Comparison of ENCODE assay signal across 8 mouse cellular contexts in genomic region chr5:34210279-34210678, GRCm38 (mm10). TPM values are rescaled to one million over a fixed set of nuclear protein-coding genes. Genes with fewer than 3 reads are reported as not detected.
DNase-seq lines count a peak whose midpoint lies in the region; ATAC-seq and TF ChIP-seq lines count a peak whose summit lies in the region.

No protein-coding gene starts in this region.

- no peaks in the 10 kb centered on the region for H3K36me3 ChIP-seq in intestine, embryonic 14.5 days (ENCODE audit: control insufficient read depth, insufficient read depth, low read length)
- H3K36me3 ChIP-seq in limb, embryonic 10.5 days = no peaks in the 10 kb centered on the region
- no peaks in the 10 kb centered on the region for H3K36me3 ChIP-seq in midbrain, embryonic 13.5 days
- H3K36me3 ChIP-seq in spleen, adult 2 months (ENCODE audit: control insufficient read depth, insufficient read depth, low read length) = no peaks in the 10 kb centered on the region

- no peak overlapping the region for H3K27ac ChIP-seq in gastrocnemius, adult 2 months
- no peak overlapping the region for H3K27ac ChIP-seq in intestine, embryonic 14.5 days (ENCODE audit: low read depth)
- H3K27ac ChIP-seq in limb, embryonic 10.5 days = no peak overlapping the region; the same call in 1 of the 2 replicates
- no peak overlapping the region for H3K27ac ChIP-seq in midbrain, embryonic 13.5 days
- no peak overlapping the region for H3K27ac ChIP-seq in spleen, adult 2 months (ENCODE audit: insufficient read depth, low read length)

- TF ChIP-seq CTCF in gastrocnemius, adult 2 months (IDR thresholded peaks at IDR 0.05) = peak; percentile 96
- TF ChIP-seq CTCF in spleen, adult 2 months (IDR thresholded peaks at IDR 0.05; ENCODE audit: extremely low read depth, insufficient read depth, insufficient read length, insufficient replicate concordance) = peak; percentile 81; the same call in 1 of the 2 replicates

- H3K9ac ChIP-seq in intestine, embryonic 14.5 days (ENCODE audit: low read length) = no peak overlapping the region
- no peak overlapping the region for H3K9ac ChIP-seq in midbrain, embryonic 13.5 days (replicated peaks)

- no peaks in the 10 kb centered on the region for H3K9me3 ChIP-seq in intestine, embryonic 14.5 days (ENCODE audit: control insufficient read depth, low read length)
- no peaks in the 10 kb centered on the region for H3K9me3 ChIP-seq in limb, embryonic 10.5 days (replicated peaks)
- H3K9me3 ChIP-seq in midbrain, embryonic 13.5 days = no peaks in the 10 kb centered on the region

- H3K4me3 ChIP-seq in gastrocnemius, adult 2 months = no peak overlapping the region
- no peak overlapping the region for H3K4me3 ChIP-seq in intestine, embryonic 14.5 days (ENCODE audit: low read depth, low read length)
- H3K4me3 ChIP-seq in limb, embryonic 10.5 days = no peak overlapping the region
- no peak overlapping the region for H3K4me3 ChIP-seq in midbrain, embryonic 13.5 days (replicated peaks)
- H3K4me3 ChIP-seq in spleen, adult 2 months (ENCODE audit: extremely low read depth, insufficient read depth, insufficient read length) = no peak overlapping the region

- no peak overlapping the region for H3K4me2 ChIP-seq in intestine, embryonic 14.5 days (ENCODE audit: low read length)
- no peak overlapping the region for H3K4me2 ChIP-seq in midbrain, embryonic 13.5 days (replicated peaks)

- intact Hi-C loops in gastrocnemius, adult 2 months (cut with DNase I) = loop anchor here (5.0 kb wide), 1 partner anchor 42 kb away; no protein-coding TSS in a partner anchor

- WGBS in intestine, embryonic 14.5 days = 8% methylated on average over 1 of the region's 1 CpGs
- 0% methylated on average over 1 of the region's 1 CpGs for WGBS in limb, embryonic 10.5 days
- WGBS in midbrain, embryonic 13.5 days = 4% methylated on average over 1 of the region's 1 CpGs
- 0% methylated on average over 1 of the region's 1 CpGs for WGBS in spleen, adult 2 months

- ATAC-seq in intestine, embryonic 14.5 days (replicated peaks; ENCODE audit: low FRiP score, low TSS enrichment, low read depth) = peak; percentile 81
- peak; percentile 86 for ATAC-seq in midbrain, embryonic 13.5 days

- no peak for TF ChIP-seq POLR2A in spleen, adult 2 months (IDR thresholded peaks at IDR 0.05; ENCODE audit: low read depth, low read length)

- peak; percentile 80 for DNase-seq in right cerebral cortex, adult 18-20 months
- no peak for DNase-seq in right cerebral cortex, postnatal 36 days (ENCODE audit: low spot score in 2 of 2)
- peak; percentile 82 to 87 for DNase-seq in cerebellum, postnatal 25 days
- peak; percentile 80 for DNase-seq in gastrocnemius, adult 2 months
- DNase-seq in intestine, embryonic 14.5 days (ENCODE audit: low spot score) = peak; percentile 77
- peak; percentile 87 for DNase-seq in limb, embryonic 10.5 days (ENCODE audit: low spot score)
- peak; percentile 52 to 70 for DNase-seq in spleen, adult 2 months (ENCODE audit: low read depth in 1 of 2, low spot score in 2 of 2)

- no peaks in the 10 kb centered on the region for H3K27me3 ChIP-seq in intestine, embryonic 14.5 days (replicated peaks; ENCODE audit: control insufficient read depth, insufficient read depth, low read length)
- no peaks in the 10 kb centered on the region for H3K27me3 ChIP-seq in limb, embryonic 10.5 days (ENCODE audit: low read depth, poor library complexity, severe bottlenecking)
- no peaks in the 10 kb centered on the region for H3K27me3 ChIP-seq in midbrain, embryonic 13.5 days
- no peaks in the 10 kb centered on the region for H3K27me3 ChIP-seq in spleen, adult 2 months (ENCODE audit: control insufficient read depth, insufficient read depth, low read length)

- H3K4me1 ChIP-seq in intestine, embryonic 14.5 days (replicated peaks; ENCODE audit: control insufficient read depth, insufficient read depth, low read length) = peaks cover 5% of the 10 kb centered on the region; the same call in 1 of the 2 replicates
- H3K4me1 ChIP-seq in limb, embryonic 10.5 days = peaks cover 3% of the 10 kb centered on the region; the same call in 1 of the 2 replicates
- 0 out of 2 replicates have a peak, but pooled peaks cover 4% of the 10 kb centered on the region for H3K4me1 ChIP-seq in midbrain, embryonic 13.5 days (replicated peaks)
- no peaks in the 10 kb centered on the region for H3K4me1 ChIP-seq in spleen, adult 2 months (ENCODE audit: control insufficient read depth, insufficient read depth, insufficient read length)

RNA-seq across cellular contexts. Expression of gene Mxd4, which starts 22.8 kb away (rescaled TPM):
- 10 to 100 TPM; 25.8 to 35.6 TPM for total RNA-seq in gastrocnemius, adult 2 months (2021)
- polyA plus RNA-seq in intestine, embryonic 14.5 days (2014; fragmentation: Nextera tagmentation; extraction: Ambion mirVana) = 26.2 and 29.1 TPM in 2 replicates
- 13.2 and 25.3 TPM in 2 replicates for polyA plus RNA-seq in limb, embryonic 10.5 days (2016; fragmentation: Nextera tagmentation; extraction: Ambion mirVana)
- 32.8 and 34.9 TPM in 2 replicates for polyA plus RNA-seq in midbrain, embryonic 13.5 days (2015; fragmentation: Nextera tagmentation; extraction: Ambion mirVana)
- polyA plus RNA-seq in spleen, adult 2 months (2012; rRNA removed) = 147 and 188 TPM in 2 replicates

RNA-seq across cellular contexts. Expression of gene Haus3, which starts 41.0 kb away (rescaled TPM):
- 1 to 10 TPM; 3.2 to 4.2 TPM for total RNA-seq in gastrocnemius, adult 2 months (2021)
- polyA plus RNA-seq in intestine, embryonic 14.5 days (2014; fragmentation: Nextera tagmentation; extraction: Ambion mirVana) = 30.4 and 33.3 TPM in 2 replicates
- 56.7 and 58.0 TPM in 2 replicates for polyA plus RNA-seq in limb, embryonic 10.5 days (2016; fragmentation: Nextera tagmentation; extraction: Ambion mirVana)
- polyA plus RNA-seq in midbrain, embryonic 13.5 days (2015; fragmentation: Nextera tagmentation; extraction: Ambion mirVana) = 21.9 and 24.5 TPM in 2 replicates
- 0.55 and 0.70 TPM in 2 replicates for polyA plus RNA-seq in spleen, adult 2 months (2012; rRNA removed)

RNA-seq across cellular contexts. Expression of gene Poln, which starts 41.0 kb away (rescaled TPM):
- total RNA-seq in gastrocnemius, adult 2 months (2021) = 1 to 10 TPM; 1.1 to 2.1 TPM
- polyA plus RNA-seq in intestine, embryonic 14.5 days (2014; fragmentation: Nextera tagmentation; extraction: Ambion mirVana) = 0.60 and 0.75 TPM in 2 replicates
- 0.59 and 0.63 TPM in 2 replicates for polyA plus RNA-seq in limb, embryonic 10.5 days (2016; fragmentation: Nextera tagmentation; extraction: Ambion mirVana)
- 0.66 and 0.89 TPM in 2 replicates for polyA plus RNA-seq in midbrain, embryonic 13.5 days (2015; fragmentation: Nextera tagmentation; extraction: Ambion mirVana)
- 0.15 and 0.29 TPM in 2 replicates for polyA plus RNA-seq in spleen, adult 2 months (2012; rRNA removed)

Comparison
In these comparisons a context has a peak if more than half of its experiments do, and no peak if none do; other contexts are left out.
1. DNase-seq: peak in right cerebral cortex, adult 18-20 months (single experiment), cerebellum, postnatal 25 days (2 of 2), gastrocnemius, adult 2 months (single experiment), intestine, embryonic 14.5 days (single experiment), limb, embryonic 10.5 days (single experiment) and spleen, adult 2 months (2 of 2); none in right cerebral cortex, postnatal 36 days (0 of 2).
2. RNA of gene Haus3, which starts 41.0 kb away (polyA plus RNA-seq): 56.7 to 58.0 TPM in limb, embryonic 10.5 days, 30.4 to 33.3 TPM in intestine, embryonic 14.5 days and 21.9 to 24.5 TPM in midbrain, embryonic 13.5 days; 0.55 to 0.70 TPM in spleen, adult 2 months; every median in the first group is over 10 times any median in the second.